Mouse (Mus musculus) testis, postnatal 14 days (tissue): ENCODE results near the gene Sardh.

ENCODE experiments used
- DNase-seq: peaks from one replicate; pipeline ENCODE4 v3.0.0; 2021; ENCODE audit warnings: low spot score

The Sardh gene

DNA sequence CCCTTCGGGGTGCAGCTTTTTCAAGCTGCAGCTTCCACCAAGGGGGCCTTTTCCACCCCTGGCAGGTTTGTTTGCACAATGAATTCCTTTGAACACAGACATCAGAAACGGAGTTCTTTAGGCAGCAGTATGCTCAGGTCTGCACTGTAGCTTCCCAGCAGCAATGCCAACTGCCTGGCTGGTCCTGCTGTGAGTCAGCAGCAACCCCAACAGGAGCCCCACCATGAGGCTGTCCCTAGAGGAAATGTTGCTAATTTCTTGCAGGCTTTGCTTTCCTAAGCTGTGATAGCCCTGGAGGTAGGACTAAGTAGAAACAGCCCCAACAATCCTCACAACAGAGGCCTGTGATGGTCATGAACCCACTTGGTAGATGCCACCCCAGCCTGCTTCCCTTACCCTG lies 81.1 kb downstream of the Sardh start:
- DNase-seq: no peak

DNA sequence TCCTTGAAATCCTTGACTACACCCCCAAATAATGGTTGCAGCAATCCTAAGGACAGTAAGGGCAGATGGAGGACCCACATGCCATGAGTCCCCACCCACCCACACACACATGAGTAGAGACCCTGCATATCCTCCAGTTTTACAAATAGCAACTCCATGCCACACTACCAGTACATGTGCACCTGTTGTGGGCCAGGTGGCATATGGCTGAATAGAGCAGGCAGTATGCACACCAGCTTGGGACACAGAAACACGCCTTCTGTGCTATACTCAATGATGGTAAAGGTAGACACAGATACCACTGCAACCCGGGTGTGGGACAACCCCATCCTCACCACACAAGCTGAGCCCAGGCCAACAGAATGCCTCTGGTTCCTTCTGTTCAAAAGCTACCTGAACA lies 82.1 kb downstream of the Sardh start:
- DNase-seq: no peak

DNA sequence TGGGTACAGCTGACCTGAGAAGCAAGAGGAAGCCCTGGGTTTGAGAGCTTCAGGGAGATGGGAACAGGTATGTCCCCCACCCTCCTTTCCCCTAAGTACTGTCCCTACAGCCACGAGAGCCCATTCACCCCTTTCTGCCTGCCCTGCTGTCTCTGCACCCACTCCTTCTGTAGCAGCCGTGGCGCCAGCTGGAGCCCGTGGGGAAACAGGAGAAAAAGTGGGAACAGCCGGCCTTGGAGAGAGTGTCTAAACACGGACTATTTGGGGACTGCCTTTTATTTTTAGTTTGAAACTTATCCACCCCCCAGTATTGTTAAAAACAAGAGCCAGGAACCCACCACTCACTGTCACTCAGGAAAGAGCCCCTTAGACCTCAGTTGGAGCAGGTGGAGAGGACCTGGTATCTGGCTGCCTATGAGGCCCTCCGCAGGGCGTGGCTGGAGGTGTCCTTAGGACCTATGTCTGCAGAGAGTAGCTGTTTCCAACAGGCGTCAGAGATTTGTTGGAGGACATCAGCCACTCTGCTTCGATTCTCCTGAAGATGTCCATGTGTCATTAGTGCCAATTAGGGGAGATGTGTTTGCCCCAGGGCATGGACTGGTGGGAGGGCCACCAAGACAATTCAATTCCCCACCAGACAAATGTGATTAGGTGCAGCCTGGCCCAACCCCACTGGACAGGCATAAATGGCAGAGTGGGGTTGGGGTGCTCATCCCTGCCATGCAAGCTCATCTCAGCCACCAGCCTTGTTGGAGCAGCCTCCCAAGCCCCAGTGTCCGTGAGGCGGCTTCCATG lies 83.1 kb downstream of the Sardh start, which contains the start of gene Dbh:
Gene Dbh (plus strand): TSS at position 438 of the 795 bp plus-strand sequence.
- DNase-seq: no peak

DNA sequence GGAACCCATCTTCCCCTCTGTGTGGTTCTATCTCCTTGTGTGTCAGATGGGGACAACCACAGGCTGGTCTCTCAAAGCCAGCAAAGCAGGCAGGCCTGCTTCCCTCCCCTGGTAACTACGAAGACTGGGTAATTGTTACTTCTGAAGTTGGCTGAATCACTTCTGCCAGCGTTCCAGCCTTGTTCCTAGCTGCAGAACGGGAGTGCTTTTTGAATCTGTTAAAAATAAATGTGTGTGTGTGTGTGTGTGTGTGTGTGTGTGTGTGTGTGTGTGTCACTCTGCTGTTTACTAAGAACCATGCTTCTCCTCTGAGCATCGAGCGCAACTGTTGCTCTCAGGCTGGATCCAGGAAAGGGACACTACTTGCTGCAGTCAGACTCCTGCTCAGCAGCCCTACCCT lies 84.3 kb downstream of the Sardh start:
- DNase-seq: no peak

DNA sequence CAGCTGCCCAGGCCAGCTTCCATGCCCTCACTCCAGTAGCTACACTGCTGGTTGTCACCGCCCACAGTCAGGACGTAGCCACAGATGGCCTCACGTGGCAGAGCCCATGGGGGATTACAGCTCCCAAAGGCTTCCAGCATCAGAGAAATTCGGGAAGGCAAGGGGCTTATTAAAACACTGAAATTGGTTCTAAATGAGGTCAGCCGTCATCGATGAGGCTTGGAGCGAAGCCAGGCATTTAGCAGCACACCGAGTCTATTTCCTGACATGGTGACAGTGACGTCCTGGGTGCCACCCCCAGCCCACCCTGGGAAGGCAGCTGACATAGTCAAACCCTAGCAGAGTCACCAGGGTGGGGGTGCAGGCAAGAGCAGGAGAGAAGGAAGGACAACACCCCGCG lies 85.5 kb downstream of the Sardh start:
- no peak for DNase-seq

DNA sequence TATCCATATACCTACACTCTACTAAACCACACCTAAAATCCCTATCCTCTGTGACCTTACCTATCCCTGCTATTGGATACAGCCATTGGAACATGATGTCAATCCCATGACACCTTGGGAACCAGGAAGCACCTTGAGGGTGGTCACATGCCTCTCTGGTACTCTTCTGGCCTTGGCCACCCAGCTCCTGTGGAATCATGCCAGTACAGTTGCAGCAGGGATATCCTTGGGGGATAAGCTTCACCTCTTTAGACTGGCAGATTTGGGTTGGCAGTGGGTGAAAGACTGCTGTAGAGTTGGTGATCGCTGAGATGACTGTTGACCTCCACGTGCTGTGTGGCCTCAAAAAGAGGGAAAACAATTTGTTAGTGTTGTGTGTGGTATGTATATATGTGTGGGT lies 86.6 kb downstream of the Sardh start:
- no peak for DNase-seq

DNA sequence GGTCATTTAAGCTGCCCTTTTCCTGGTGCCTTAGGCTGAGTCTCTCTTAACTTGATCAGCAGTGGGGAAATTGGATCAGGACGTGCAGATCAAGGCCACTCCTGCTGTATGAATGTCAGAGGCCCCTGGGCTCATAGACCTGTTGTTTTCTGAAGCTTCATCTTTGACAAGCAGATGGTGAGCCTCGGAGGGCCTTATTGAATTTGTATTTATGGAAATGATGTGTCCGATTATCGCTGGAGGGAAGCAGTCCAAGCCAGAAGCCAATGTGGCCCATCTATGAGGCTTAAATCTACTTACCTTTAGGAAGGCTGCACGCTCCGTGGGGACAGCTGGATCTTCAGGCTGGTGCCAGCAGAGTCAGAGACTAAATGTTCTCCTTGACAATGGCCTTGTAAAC lies 91.5 kb downstream of the Sardh start:
- DNase-seq: no peak

DNA sequence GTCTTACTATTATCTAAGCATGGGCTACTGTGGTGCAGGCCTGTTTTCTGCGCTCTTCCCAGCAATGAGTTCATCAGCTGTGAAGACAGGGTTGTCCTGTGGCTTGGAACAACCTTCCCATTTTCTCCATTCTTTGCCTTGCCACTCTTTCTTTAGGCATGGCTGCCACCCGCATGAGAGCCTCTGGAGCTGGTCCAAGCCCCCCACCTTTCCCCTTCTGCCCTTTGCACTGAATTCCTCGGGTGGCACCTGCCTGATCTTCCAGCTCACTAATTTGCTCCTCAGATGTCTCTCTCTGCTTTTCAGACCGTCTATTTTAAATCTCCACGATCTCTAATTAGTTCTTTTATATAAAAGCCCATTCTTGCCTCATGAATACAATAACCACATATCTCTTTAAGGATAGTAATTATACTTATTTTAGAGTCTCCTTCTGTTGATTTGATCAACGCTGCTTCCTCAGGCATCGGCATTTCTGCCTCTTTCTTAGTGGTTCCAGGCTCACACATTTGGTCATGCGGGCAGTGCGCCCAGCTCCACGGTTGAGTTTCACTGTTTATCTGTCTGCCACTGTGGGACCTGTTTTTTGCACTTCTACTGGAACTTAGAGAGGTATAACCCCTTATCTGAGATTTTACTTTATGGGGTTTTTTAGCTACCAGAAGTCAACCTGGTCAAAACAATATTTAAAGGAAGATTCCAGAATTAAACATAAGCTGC lies 93.5 kb downstream of the Sardh start:
- DNase-seq: no peak

DNA sequence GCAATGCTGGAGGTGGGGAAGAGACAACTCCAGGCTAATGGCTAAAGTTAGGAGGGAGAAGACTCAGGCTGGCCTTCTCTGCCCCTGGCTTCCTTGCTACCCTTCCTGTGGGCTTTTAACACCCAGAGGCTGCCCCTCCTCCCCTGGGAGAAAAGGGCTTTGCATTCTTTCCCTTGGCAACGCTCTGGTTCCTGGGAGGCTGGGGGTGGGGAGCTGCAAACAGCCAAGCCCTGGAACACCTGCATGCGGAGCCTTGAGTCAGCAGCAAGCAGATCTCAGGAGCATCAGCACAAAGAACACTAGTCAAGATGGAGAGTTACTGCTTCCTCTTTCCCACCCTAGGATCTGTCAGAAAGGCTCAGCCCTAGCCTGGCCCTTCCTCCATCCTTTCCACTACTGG lies 98.7 kb downstream of the Sardh start:
- no peak for DNase-seq

DNA sequence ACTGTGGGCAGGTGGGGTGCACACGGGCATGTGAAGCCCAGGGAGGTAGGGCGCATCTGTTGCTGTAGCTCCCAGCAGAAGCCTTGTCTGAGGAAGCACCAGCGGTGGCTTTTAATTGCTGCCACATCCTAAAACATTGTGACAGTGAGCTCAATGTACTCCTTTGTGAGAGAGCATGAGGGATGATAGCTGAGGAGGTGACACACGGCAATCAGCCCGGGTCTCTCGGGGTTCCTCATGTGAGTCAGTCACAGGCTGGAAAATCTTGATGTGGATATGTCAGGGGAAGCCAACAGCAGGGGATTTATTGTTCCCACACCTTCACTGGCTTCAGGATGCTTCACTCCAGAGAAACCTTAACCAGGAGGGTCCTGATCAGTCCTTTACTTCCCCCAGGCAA lies 101.3 kb downstream of the Sardh start:
- DNase-seq: no peak

DNA sequence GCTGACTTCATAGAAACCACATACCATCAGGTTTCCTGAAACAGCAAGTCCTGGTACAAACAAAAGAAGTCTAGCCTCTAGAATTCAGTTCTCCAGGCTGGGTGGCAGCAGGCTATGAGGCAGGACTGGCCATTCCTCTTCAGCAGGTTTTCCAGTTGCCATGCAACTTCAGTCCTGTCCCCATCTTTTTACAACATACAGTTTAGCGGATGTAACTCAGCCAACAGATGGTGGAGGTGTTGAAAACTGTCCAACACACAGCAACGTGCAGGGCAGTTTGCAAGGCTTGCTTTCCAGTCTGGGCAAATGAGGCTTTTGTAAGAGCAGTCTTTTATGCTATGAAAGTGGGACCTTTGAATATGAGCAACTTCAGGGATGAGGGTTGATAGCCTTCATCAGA lies 103.2 kb downstream of the Sardh start:
- no peak for DNase-seq

DNA sequence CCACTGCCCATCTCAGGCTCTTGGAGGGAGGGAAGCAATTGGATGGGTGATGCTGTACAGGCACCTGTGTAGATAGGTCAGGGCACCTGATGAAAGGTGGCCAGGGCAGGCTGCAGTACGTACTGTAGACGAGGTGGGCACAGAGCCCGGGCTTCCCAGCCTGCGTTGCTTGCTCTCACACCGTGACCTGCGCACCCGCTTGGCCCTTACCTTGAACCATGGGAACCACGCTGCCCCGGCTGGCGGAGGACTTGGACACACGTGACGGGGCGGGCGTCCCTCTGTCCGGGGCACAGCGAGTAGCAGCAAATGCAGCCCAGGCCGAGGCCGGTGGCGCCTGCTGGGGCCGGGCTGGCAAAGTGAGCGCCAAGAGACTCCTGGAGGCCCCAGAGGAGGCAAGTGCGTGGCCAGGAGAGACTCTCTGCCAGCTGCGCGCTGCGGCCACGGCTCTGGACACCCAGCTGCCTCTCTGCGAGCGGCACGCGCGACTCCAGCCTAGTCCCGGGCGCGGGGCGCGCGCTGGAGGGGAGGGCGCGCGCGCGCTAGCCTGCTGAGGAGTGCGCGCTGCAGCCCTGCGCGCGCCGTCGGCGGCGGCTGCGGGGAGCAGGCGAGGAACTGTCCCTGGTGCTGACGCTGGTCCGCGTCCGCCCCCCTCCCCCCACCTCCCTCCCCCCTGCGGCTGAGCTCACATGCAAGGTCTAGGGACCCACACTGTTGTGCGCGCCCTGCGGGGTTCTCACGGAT lies 106.0 kb downstream of the Sardh start, which contains the start of gene Fam163b:
Gene Fam163b (minus strand): TSS at position 542 of the 744 bp plus-strand sequence.
- peak; percentile 17 for DNase-seq
